Mouse (Mus musculus) spleen, adult 2 months (tissue): ENCODE data around the gene Fam98b.

Experiments
- CTCF ChIP-seq: fragments of 200-500 bp; IDR thresholded peaks from 2 replicates; pipeline ENCODE4 v1.5.1; 2011; ENCODE audit warnings: mild to moderate bottlenecking, inconsistent platforms; ENCODE audit not compliant: insufficient read depth, insufficient read length, insufficient replicate concordance; ENCODE audit errors: extremely low read depth
- POLR2A ChIP-seq: fragments of 200-500 bp; IDR thresholded peaks from 2 replicates; pipeline ENCODE4 v1.6.1; 2011; ENCODE audit warnings: low read depth, low read length, inconsistent platforms

GRCm38 (mm10) chr2:117230261-117230660 lies 19.3 kb upstream of the Fam98b start:
- TF ChIP-seq CTCF (no peak), POLR2A (no peak)
